Mouse (Mus musculus): ENCODE results near the gene Cela3a. TPM values are rescaled to one million over a fixed set of nuclear protein-coding genes. Genes with fewer than 3 reads are reported as not detected.
"Not testable (repeated sequence)": the region's sequence is repeated elsewhere in the genome, so short reads cannot be mapped to it uniquely, and the experiment has no call there.

Cela3a gene
- polyA plus RNA-seq, 1 experiment from 2014 or later: not detected

GRCm38 (mm10) chr4:137430502-137430901, 20.9 kb upstream of the Cela3a start, which contains the start of gene Cela3b:
TSS of gene Cela3b (minus strand) at chr4:137430540.
- no peak within 1 kb of the TSS for H3K9ac ChIP-seq (ENCODE audit: low read depth, low read length)
- H3K4me1 ChIP-seq (ENCODE audit: control insufficient read depth, insufficient read depth, low read depth, low read length): no peaks in the 10 kb centered on the region
- H3K4me3 ChIP-seq (ENCODE audit: low read length): no peak within 1 kb of the TSS
- no peaks in the 10 kb centered on the region for H3K36me3 ChIP-seq (ENCODE audit: control insufficient read depth, insufficient read depth, low read length)
- no peaks in the 10 kb centered on the region for H3K9me3 ChIP-seq (ENCODE audit: control insufficient read depth, low read length)
- H3K4me2 ChIP-seq (ENCODE audit: low read length): no peak within 1 kb of the TSS
- ATAC-seq: no peak
- WGBS: 93% methylated on average over 4 of the region's 4 CpGs
- H3K27me3 ChIP-seq (replicated peaks; ENCODE audit: control insufficient read depth, insufficient read depth, low read length): no peaks in the 10 kb centered on the region
- no peak within 1 kb of the TSS for H3K27ac ChIP-seq (ENCODE audit: low read depth, low read length)

GRCm38 (mm10) chr4:137417712-137418564, 8.3 kb upstream of the Cela3a start:
- H3K4me2 ChIP-seq (ENCODE audit: low read length): no peak overlapping the region
- no peaks in the 10 kb centered on the region for H3K27me3 ChIP-seq (replicated peaks; ENCODE audit: control insufficient read depth, insufficient read depth, low read length)
- H3K27ac ChIP-seq (ENCODE audit: low read depth, low read length): no peak overlapping the region
- no peaks in the 10 kb centered on the region for H3K36me3 ChIP-seq (ENCODE audit: control insufficient read depth, insufficient read depth, low read length)
- H3K9ac ChIP-seq (ENCODE audit: low read depth, low read length): no peak overlapping the region
- no peaks in the 10 kb centered on the region for H3K9me3 ChIP-seq (ENCODE audit: control insufficient read depth, low read length)
- no peak for ATAC-seq
- no peaks in the 10 kb centered on the region for H3K4me1 ChIP-seq (ENCODE audit: control insufficient read depth, insufficient read depth, low read depth, low read length)
- H3K4me3 ChIP-seq (ENCODE audit: low read length): no peak overlapping the region
- 80% methylated on average over 11 of the region's 11 CpGs for WGBS

GRCm38 (mm10) chr4:137414936-137415335, 5.3 kb upstream of the Cela3a start:
- ATAC-seq: no peak
- H3K27me3 ChIP-seq (replicated peaks; ENCODE audit: control insufficient read depth, insufficient read depth, low read length): no peaks in the 10 kb centered on the region

GRCm38 (mm10) chr4:137412185-137412709, 2.7 kb upstream of the Cela3a start:
- not testable (repeated sequence) for H3K27me3 ChIP-seq (replicated peaks; ENCODE audit: control insufficient read depth, insufficient read depth, low read length); H3K9me3 ChIP-seq (ENCODE audit: control insufficient read depth, low read length); H3K4me1 ChIP-seq (ENCODE audit: control insufficient read depth, insufficient read depth, low read depth, low read length); H3K9ac ChIP-seq (ENCODE audit: low read depth, low read length); H3K27ac ChIP-seq (ENCODE audit: low read depth, low read length); ATAC-seq; H3K4me3 ChIP-seq (ENCODE audit: low read length); H3K36me3 ChIP-seq (ENCODE audit: control insufficient read depth, insufficient read depth, low read length); H3K4me2 ChIP-seq (ENCODE audit: low read length)
- 88% methylated on average over 7 of the region's 7 CpGs for WGBS

More at GRCm38 (mm10) chr4:137414936-137415335, 5.3 kb upstream of the Cela3a start:
- Histone ChIP-seq H3K9me3 (ENCODE audit: control insufficient read depth, low read length) (no peaks in the 10 kb centered on the region), H3K4me2 (ENCODE audit: low read length) (no peak overlapping the region), H3K4me1 (ENCODE audit: control insufficient read depth, insufficient read depth, low read depth, low read length) (no peaks in the 10 kb centered on the region), H3K9ac (ENCODE audit: low read depth, low read length) (no peak overlapping the region), H3K36me3 (ENCODE audit: control insufficient read depth, insufficient read depth, low read length) (no peaks in the 10 kb centered on the region), H3K27ac (ENCODE audit: low read depth, low read length) (no peak overlapping the region), H3K4me3 (ENCODE audit: low read length) (no peak overlapping the region)
- 67% methylated on average over 1 of the region's 1 CpGs for WGBS

GRCm38 (mm10) chr4:137405571-137405970, 4.0 kb downstream of the Cela3a start:
- H3K4me1 ChIP-seq (ENCODE audit: control insufficient read depth, insufficient read depth, low read depth, low read length): no peaks in the 10 kb centered on the region
- no peaks in the 10 kb centered on the region for H3K9me3 ChIP-seq (ENCODE audit: control insufficient read depth, low read length)
- no peak overlapping the region for H3K4me3 ChIP-seq (ENCODE audit: low read length)
- WGBS: 90% methylated on average over 3 of the region's 3 CpGs
- H3K4me2 ChIP-seq (ENCODE audit: low read length): no peak overlapping the region
- no peak overlapping the region for H3K9ac ChIP-seq (ENCODE audit: low read depth, low read length)
- ATAC-seq: no peak
- no peaks in the 10 kb centered on the region for H3K27me3 ChIP-seq (replicated peaks; ENCODE audit: control insufficient read depth, insufficient read depth, low read length)
- H3K27ac ChIP-seq (ENCODE audit: low read depth, low read length): no peak overlapping the region
- no peaks in the 10 kb centered on the region for H3K36me3 ChIP-seq (ENCODE audit: control insufficient read depth, insufficient read depth, low read length)

- Histone ChIP-seq H3K27me3 (replicated peaks; ENCODE audit: control insufficient read depth, insufficient read depth, low read length) (no peaks in the 10 kb centered on the region), H3K4me3 (ENCODE audit: low read length) (no peak overlapping the region), H3K36me3 (ENCODE audit: control insufficient read depth, insufficient read depth, low read length) (no peaks in the 10 kb centered on the region), H3K4me1 (ENCODE audit: control insufficient read depth, insufficient read depth, low read depth, low read length) (no peaks in the 10 kb centered on the region), H3K27ac (ENCODE audit: low read depth, low read length) (no peak overlapping the region), H3K9me3 (ENCODE audit: control insufficient read depth, low read length) (0 out of 2 replicates have a peak, but pooled peaks cover 2% of the 10 kb centered on the region), H3K4me2 (ENCODE audit: low read length) (no peak overlapping the region), H3K9ac (ENCODE audit: low read depth, low read length) (no peak overlapping the region; the same call in 1 of the 2 replicates)
- ATAC-seq: no peak
- WGBS: 79% methylated on average over 15 of the region's 15 CpGs
Measured at GRCm38 (mm10) chr4:137396641-137397525, 12.7 kb downstream of the Cela3a start.

- Histone ChIP-seq H3K27ac (ENCODE audit: low read depth, low read length) (no peak overlapping the region), H3K4me1 (ENCODE audit: control insufficient read depth, insufficient read depth, low read depth, low read length) (peaks cover 8% of the 10 kb centered on the region), H3K27me3 (replicated peaks; ENCODE audit: control insufficient read depth, insufficient read depth, low read length) (no peaks in the 10 kb centered on the region), H3K36me3 (ENCODE audit: control insufficient read depth, insufficient read depth, low read length) (no peaks in the 10 kb centered on the region), H3K9ac (ENCODE audit: low read depth, low read length) (no peak overlapping the region), H3K4me3 (ENCODE audit: low read length) (no peak overlapping the region), H3K4me2 (ENCODE audit: low read length) (no peak overlapping the region), H3K9me3 (ENCODE audit: control insufficient read depth, low read length) (0 out of 2 replicates have a peak, but pooled peaks cover 2% of the 10 kb centered on the region)
- 78% methylated on average over 9 of the region's 9 CpGs for WGBS
- ATAC-seq: no peak
Measured at GRCm38 (mm10) chr4:137393378-137394135, 16.0 kb downstream of the Cela3a start.

GRCm38 (mm10) chr4:137392874-137393273, 16.7 kb downstream of the Cela3a start:
- Histone ChIP-seq H3K9me3 (ENCODE audit: control insufficient read depth, low read length) (0 out of 2 replicates have a peak, but pooled peaks cover 2% of the 10 kb centered on the region), H3K4me1 (ENCODE audit: control insufficient read depth, insufficient read depth, low read depth, low read length) (peaks cover 8% of the 10 kb centered on the region), H3K36me3 (ENCODE audit: control insufficient read depth, insufficient read depth, low read length) (no peaks in the 10 kb centered on the region), H3K4me3 (ENCODE audit: low read length) (no peak overlapping the region), H3K9ac (ENCODE audit: low read depth, low read length) (no peak overlapping the region), H3K27ac (ENCODE audit: low read depth, low read length) (no peak overlapping the region), H3K27me3 (replicated peaks; ENCODE audit: control insufficient read depth, insufficient read depth, low read length) (no peaks in the 10 kb centered on the region), H3K4me2 (ENCODE audit: low read length) (no peak overlapping the region)
- WGBS: 88% methylated on average over 9 of the region's 9 CpGs
- ATAC-seq: no peak

All from hindbrain, embryonic 16.5 days (tissue).